Mouse (Mus musculus): ENCODE results near the gene Gm5105. TPM values are rescaled to one million over a fixed set of nuclear protein-coding genes. Genes with fewer than 3 reads are reported as not detected.

Gm5105 gene
- polyA plus RNA-seq, 1 experiment from 2014 or later = 0.31 TPM

DNA sequence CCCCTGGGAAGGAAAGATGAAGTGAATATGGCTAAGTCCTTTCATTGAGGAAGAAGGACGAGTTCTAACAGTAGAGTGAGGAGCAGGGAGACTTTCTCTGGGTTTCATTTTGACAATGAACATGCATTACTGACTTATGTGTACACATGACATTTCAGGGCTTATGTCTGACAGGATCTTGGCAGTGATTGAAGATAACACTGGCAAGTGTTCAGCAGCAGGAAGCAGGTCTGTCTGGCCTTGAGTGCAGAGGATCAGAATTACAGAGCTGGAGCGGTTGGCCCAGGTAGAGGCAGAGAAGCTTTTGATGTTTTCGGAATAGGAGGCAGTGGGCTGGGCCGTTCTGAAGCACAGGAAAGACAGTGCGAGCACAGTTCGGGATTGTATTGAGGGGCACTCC is 59.0 kb downstream of the Gm5105 start:
- no peaks in the 10 kb centered on the region for H3K27me3 ChIP-seq (replicated peaks)
- no peak overlapping the region for H3K27ac ChIP-seq
- no peak for ATAC-seq
- no peaks in the 10 kb centered on the region for H3K36me3 ChIP-seq
- no peak overlapping the region for H3K9ac ChIP-seq
- H3K4me2 ChIP-seq (replicated peaks) = no peak overlapping the region
- 59% methylated on average over 6 of the region's 6 CpGs for WGBS
- no peaks in the 10 kb centered on the region for H3K9me3 ChIP-seq
- no peak overlapping the region for H3K4me3 ChIP-seq (replicated peaks)
- no peaks in the 10 kb centered on the region for H3K4me1 ChIP-seq (replicated peaks)

DNA sequence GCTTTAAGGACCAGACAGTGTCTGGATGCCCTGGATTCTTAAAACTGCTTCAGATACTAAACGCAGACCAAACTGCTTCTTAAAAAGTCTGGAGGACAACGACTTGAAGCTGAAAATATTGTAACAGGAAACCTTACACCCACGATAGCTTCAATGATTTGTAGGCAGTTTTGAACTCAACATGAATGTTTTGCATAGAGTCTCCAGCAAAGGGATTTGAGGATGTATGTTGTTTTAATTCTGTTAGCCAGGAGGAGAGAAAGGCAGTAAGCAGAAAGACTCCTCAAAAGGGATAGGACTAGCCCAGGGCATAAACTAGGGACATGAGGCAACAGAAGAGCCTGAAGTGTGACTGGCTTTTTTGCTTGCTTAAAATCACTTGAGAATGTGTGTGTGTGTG is 60.3 kb downstream of the Gm5105 start:
- Histone ChIP-seq H3K36me3 (no peaks in the 10 kb centered on the region), H3K9ac (no peak overlapping the region), H3K9me3 (no peaks in the 10 kb centered on the region), H3K4me2 (replicated peaks) (no peak overlapping the region), H3K27me3 (replicated peaks) (no peaks in the 10 kb centered on the region), H3K4me1 (replicated peaks) (no peaks in the 10 kb centered on the region), H3K4me3 (replicated peaks) (no peak overlapping the region), H3K27ac (no peak overlapping the region)
- ATAC-seq = no peak
- WGBS = 44% methylated on average over 3 of the region's 3 CpGs

DNA sequence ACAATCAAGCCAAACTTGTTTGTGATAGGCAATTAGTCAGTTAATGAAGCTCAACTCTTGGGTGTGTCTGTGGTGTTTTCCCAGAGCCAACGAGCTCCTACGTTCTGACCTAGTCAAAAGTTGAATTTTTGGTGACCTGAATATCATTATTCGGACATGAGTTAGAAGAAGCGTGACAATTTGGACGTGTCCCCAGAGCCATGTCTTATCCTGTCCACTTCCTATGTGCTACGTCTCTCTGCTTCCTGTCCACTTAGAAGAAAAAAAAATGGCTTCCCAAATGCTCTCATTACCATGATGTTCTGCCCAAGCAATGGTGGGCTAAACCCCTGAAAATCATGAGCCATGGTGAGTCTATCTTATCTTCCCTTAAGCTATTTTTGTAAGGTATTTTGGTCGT is 63.9 kb downstream of the Gm5105 start:
- H3K4me2 ChIP-seq (replicated peaks) = no peak overlapping the region
- H3K36me3 ChIP-seq = no peaks in the 10 kb centered on the region
- no peak overlapping the region for H3K9ac ChIP-seq
- no peak overlapping the region for H3K27ac ChIP-seq
- no peak for ATAC-seq
- 89% methylated on average over 7 of the region's 7 CpGs for WGBS
- H3K4me3 ChIP-seq (replicated peaks) = no peak overlapping the region
- H3K9me3 ChIP-seq = no peaks in the 10 kb centered on the region
- no peaks in the 10 kb centered on the region for H3K27me3 ChIP-seq (replicated peaks)
- H3K4me1 ChIP-seq (replicated peaks) = peaks cover 9% of the 10 kb centered on the region

DNA sequence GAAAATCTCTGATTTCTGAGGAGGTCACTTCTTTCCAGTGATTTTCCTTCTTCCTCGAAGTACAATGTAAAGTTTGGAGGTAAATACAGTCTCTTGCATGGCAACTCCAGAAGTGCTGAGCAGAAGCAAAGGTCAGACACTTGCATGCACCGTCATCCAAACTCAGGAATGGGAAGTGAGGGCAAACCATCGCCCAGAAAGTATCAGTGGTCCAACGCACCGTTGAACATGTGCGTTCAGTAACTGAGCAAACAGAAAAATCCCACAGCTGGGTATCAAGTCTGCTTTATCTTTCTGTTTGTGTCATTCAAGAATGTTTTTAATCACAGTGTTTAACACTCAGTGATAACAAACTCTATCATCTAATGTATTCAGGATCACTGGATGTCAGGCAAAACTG is 64.6 kb downstream of the Gm5105 start:
- Histone ChIP-seq H3K4me3 (replicated peaks) (no peak overlapping the region), H3K9me3 (no peaks in the 10 kb centered on the region), H3K4me1 (replicated peaks) (peaks cover 9% of the 10 kb centered on the region), H3K4me2 (replicated peaks) (no peak overlapping the region), H3K9ac (no peak overlapping the region), H3K36me3 (no peaks in the 10 kb centered on the region), H3K27me3 (replicated peaks) (no peaks in the 10 kb centered on the region), H3K27ac (no peak overlapping the region)
- no peak for ATAC-seq
- WGBS = 69% methylated on average over 6 of the region's 6 CpGs

DNA sequence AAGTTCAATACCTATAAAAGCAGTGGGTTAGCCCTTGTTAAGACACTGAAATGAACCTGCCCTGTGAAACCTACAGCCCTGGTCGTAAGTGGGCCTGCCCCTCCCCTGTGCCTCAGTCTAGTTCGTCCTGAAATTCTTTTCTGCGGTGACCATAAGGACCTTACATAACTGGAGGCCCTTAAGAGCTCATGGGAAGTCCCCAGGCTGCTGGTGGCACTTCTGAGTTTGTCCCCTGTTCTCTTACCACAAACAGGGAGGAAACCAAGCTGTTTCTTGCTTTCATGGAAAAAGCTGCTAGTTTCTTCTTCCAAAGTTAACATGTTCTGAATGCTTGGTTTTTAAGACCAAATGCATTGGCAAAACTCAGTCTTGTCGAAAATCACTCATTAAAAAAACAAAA is 65.3 kb downstream of the Gm5105 start:
- 69% methylated on average over 4 of the region's 4 CpGs for WGBS
- H3K27ac ChIP-seq = 0 out of 2 replicates have a peak overlapping the region, but pooled peaks have one; percentile 44
- ATAC-seq = no peak
- H3K9ac ChIP-seq = no peak overlapping the region
- H3K36me3 ChIP-seq = no peaks in the 10 kb centered on the region
- H3K27me3 ChIP-seq (replicated peaks) = no peaks in the 10 kb centered on the region
- no peak overlapping the region for H3K4me2 ChIP-seq (replicated peaks)
- H3K9me3 ChIP-seq = no peaks in the 10 kb centered on the region
- H3K4me1 ChIP-seq (replicated peaks) = peaks cover 9% of the 10 kb centered on the region
- no peak overlapping the region for H3K4me3 ChIP-seq (replicated peaks)

DNA sequence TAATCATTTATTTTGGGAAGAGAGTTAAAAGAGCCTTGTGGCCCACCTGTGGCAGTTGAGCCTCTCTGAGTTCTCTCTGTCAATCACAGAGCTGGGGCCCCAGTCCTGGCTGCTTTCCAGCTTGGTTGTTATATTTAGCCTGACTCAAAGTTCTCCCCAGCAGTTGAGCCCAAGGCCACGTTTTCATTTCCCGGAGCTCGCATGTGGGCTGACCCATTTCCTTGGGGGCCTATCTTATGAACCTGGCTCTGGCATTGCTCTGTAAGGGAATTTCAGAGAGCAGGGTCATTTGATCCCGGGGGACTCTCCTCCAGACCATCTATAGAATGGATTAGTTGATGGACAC is 66.5 kb downstream of the Gm5105 start:
- Histone ChIP-seq H3K4me2 (replicated peaks) (peak overlapping the region; percentile 38), H3K4me3 (replicated peaks) (no peak overlapping the region), H3K9ac (no peak overlapping the region), H3K27ac (peak overlapping the region; percentile 64), H3K9me3 (no peaks in the 10 kb centered on the region), H3K36me3 (no peaks in the 10 kb centered on the region), H3K27me3 (replicated peaks) (no peaks in the 10 kb centered on the region), H3K4me1 (replicated peaks) (peaks cover 9% of the 10 kb centered on the region)
- ATAC-seq = peak; percentile 93
- 31% methylated on average over 4 of the region's 4 CpGs for WGBS

DNA sequence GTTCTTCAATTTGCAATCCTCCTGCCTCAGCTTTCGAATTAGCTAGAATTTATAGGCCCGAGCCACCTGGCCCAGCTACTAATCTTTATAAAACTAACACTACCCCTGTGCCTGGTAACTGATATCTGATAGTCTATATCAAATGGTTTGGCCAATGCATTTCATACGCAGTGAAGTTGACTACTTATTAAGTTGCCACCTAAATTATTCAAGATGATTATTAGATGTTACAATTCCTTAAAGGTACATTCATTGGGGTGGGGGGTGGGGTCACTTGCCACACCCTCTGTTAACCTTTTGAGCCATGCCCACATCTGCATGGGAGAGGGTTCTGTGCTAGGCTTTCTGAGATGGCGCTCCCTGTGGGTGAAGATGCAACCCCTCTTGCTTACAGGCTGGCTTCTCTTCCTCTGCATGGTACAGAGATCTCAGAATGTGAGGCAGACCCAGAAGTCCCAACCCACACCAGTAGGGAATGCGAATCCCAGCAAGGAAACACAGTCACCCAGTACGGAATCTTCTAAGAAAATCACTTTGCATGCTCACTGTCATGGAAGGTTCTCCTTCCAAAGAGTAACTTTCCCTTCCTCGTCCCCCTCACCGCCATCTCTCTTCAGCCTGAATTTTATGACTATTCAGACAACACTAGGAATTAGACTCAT is 67.0 kb downstream of the Gm5105 start:
- Histone ChIP-seq H3K27ac (peak overlapping the region; percentile 64; the same call in 1 of the 2 replicates), H3K36me3 (no peaks in the 10 kb centered on the region), H3K4me1 (replicated peaks) (peaks cover 9% of the 10 kb centered on the region), H3K9ac (no peak overlapping the region), H3K9me3 (no peaks in the 10 kb centered on the region), H3K4me3 (replicated peaks) (no peak overlapping the region), H3K27me3 (replicated peaks) (no peaks in the 10 kb centered on the region), H3K4me2 (replicated peaks) (no peak overlapping the region)
- WGBS = 77% methylated on average over 8 of the region's 8 CpGs
- no peak for ATAC-seq

DNA sequence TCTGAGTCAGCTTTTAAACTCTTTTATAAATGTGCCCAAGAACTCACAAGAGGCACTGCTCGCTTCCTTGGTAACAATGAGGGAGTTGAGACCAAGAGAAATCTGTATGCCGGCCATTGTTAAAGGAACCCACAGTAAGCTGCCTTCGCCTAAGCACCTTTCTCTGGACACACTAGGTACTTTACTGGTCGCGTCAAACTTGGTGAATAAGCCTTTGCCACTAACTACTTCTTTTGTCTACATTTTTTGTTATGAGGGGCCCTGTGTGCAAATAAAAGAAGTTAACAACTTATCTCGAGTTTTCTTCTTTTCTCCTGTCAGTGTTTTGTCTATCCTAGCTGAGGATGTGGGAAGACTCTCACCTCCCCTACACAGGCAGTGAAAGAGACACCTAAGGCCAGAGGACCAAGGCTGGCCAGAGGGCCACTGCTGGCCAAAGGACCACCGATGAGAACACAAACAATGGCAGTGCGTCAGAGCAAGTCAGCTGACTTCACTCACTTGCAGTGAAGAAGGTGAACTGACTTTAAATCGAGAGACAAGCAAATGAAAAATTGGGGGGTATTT is 67.9 kb downstream of the Gm5105 start:
- no peak overlapping the region for H3K9ac ChIP-seq

More for the DNA sequence above, 67.9 kb downstream of the Gm5105 start:
- no peak for ATAC-seq
- Histone ChIP-seq H3K4me1 (replicated peaks) (peaks cover 9% of the 10 kb centered on the region), H3K27ac (no peak overlapping the region), H3K9me3 (no peaks in the 10 kb centered on the region), H3K27me3 (replicated peaks) (no peaks in the 10 kb centered on the region), H3K4me2 (replicated peaks) (no peak overlapping the region), H3K4me3 (replicated peaks) (no peak overlapping the region), H3K36me3 (no peaks in the 10 kb centered on the region)
- 83% methylated on average over 9 of the region's 9 CpGs for WGBS

Other genes starting within 250 kb of the Gm5105 start
- gene H2afz, start 202.9 kb downstream of the Gm5105 start, polyA plus RNA-seq (2015; fragmentation: Nextera tagmentation; extraction: Ambion mirVana) = 1,494 and 1,747 TPM in 2 replicates
- 13.5 and 14.0 TPM in 2 replicates for gene Dnajb14, start 199.7 kb downstream of the Gm5105 start, polyA plus RNA-seq (2015; fragmentation: Nextera tagmentation; extraction: Ambion mirVana)
- gene Lamtor3, start 148.9 kb downstream of the Gm5105 start, polyA plus RNA-seq (2015; fragmentation: Nextera tagmentation; extraction: Ambion mirVana) = 135 and 139 TPM in 2 replicates
- 23.2 and 23.7 TPM in 2 replicates for gene Dapp1, start 85.8 kb downstream of the Gm5105 start, polyA plus RNA-seq (2015; fragmentation: Nextera tagmentation; extraction: Ambion mirVana)
- gene 1110002E22Rik, start 2.3 kb downstream of the Gm5105 start, polyA plus RNA-seq (2015; fragmentation: Nextera tagmentation; extraction: Ambion mirVana) = 0.14 and 0.18 TPM in 2 replicates
- 8.8 and 12.9 TPM in 2 replicates for gene Trmt10a, start 76.1 kb upstream of the Gm5105 start, polyA plus RNA-seq (2015; fragmentation: Nextera tagmentation; extraction: Ambion mirVana)
- gene Mttp, start 77.6 kb upstream of the Gm5105 start, polyA plus RNA-seq (2015; fragmentation: Nextera tagmentation; extraction: Ambion mirVana) = 228 and 249 TPM in 2 replicates
- 0.20 TPM in 1 of 2 replicates, not detected in the other for gene 4930579F01Rik, start 126.4 kb upstream of the Gm5105 start, polyA plus RNA-seq (2015; fragmentation: Nextera tagmentation; extraction: Ambion mirVana)
- 0.21 and 0.30 TPM in 2 replicates for gene Adh7, start 150.4 kb upstream of the Gm5105 start, polyA plus RNA-seq (2015; fragmentation: Nextera tagmentation; extraction: Ambion mirVana)
- 396 and 436 TPM in 2 replicates for gene Adh1, start 193.6 kb upstream of the Gm5105 start, polyA plus RNA-seq (2015; fragmentation: Nextera tagmentation; extraction: Ambion mirVana)
- 1.7 and 2.3 TPM in 2 replicates for gene Adh6a, start 245.9 kb upstream of the Gm5105 start, polyA plus RNA-seq (2015; fragmentation: Nextera tagmentation; extraction: Ambion mirVana)

Measured in intestine, embryonic 15.5 days (tissue).